Mouse (Mus musculus): ENCODE measurements around the gene Map2k6.

DNA sequence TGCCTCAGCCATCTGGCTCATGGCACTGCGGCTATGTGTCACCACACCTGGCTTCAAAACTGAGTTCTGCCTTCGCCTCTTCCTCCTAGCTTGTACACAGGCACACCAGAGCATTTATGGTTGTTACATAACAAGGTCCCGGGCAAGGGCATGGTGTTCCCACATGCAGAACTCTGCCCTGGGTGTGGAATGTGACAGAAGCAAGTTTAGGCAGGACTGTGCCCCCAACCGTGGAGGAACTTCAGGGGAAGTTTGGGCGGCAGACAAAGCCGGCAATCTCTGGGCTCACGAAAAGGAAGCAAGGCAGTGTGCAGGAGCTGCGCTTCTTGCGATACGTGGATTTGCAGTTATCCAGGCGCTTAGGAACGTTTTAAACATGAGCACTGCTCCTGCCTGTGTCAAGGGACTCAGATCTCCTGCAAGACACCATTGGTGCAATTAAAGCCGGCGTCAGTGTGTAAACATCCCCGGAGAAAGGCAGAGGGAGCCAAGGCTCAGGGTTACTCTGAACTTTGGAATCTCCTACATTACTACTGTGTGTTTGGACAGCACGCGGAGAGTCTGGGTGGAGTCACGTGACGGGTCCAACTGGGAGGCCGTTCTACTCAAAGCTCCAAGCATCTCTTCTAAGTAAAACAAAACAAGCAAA, 19.1 kb upstream of the Map2k6 start:
- TF ChIP-seq GATA1 (IDR thresholded peaks at IDR 0.05; ENCODE audit: borderline replicate concordance, low read length) (no peak), FLI1 (IDR thresholded peaks at IDR 0.05; ENCODE audit: low read length) (no peak)

Data from megakaryocyte, embryonic 14.5 days (primary cell).